Comparison of ENCODE assay signal across 8 mouse cellular contexts in the genomic region with DNA sequence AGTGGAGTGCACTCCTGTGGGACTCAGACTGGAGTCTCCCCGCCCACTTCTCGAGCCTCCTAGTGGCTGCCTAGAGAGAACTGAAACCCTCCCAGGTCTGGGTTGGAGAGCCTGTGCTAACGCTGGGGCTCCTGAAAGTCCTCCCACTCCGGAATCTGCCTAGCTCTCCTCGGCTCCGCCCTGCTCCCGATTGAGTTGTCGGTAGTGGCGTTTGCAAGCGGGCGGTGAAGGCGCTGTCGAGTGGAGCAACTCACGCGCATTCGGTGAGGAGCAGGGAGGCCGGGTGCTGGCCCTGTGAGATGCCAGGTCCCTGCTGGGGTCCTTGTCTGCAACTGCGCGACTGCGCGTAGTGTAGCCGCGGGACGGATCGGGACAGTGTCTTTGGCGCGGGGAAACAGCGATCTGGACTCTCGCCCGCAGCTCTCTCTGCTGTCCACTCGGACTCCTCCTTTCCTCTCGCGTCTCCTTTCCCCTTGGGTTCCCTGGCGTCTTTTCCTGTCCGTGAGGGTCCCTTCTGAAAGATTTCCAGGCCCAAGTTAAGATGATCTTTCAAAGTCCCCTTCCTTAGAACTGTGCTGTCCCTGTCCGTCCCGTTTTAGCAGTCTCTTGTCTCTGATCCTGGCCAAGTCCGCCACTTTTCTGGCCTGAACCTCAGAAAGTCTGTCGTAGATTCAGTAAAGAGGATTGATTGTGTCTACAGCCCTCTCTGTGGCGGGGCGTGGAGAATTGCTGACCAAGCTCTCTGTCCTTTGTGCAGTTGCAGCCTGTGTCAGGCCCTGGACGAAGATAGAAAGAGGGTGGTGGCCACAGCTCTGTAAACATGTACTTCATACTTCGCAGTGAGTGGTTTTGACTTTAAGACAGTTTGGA. TPM values are rescaled to one million over a fixed set of nuclear protein-coding genes. Genes with fewer than 3 reads are reported as not detected.
A peak's percentile ranks its signal among the peaks of the same experiment; 100 is the strongest.
DNase-seq lines count a peak whose midpoint lies in the region.

No protein-coding gene starts in this region.

- H3K9me3 ChIP-seq in megakaryocyte, embryonic 14.5 days = no peaks in the 10 kb centered on the region

- H3K4me3 ChIP-seq in megakaryocyte, embryonic 14.5 days (replicated peaks) = peak overlapping the region; percentile 91

- peaks cover 10% of the 10 kb centered on the region for H3K4me1 ChIP-seq in megakaryocyte, embryonic 14.5 days

- peaks cover 4% of the 10 kb centered on the region for H3K27me3 ChIP-seq in megakaryocyte, embryonic 14.5 days (replicated peaks)

- DNase-seq in adrenal gland, adult 18-20 months (ENCODE audit: low spot score in 2 of 2) = peak; percentile 69 to 70
- peak; percentile 89 for DNase-seq in embryo, embryonic 10.5 days (ENCODE audit: low spot score)
- DNase-seq in gastrocnemius, postnatal 10 days = peak; percentile 71
- peak; percentile 46 for DNase-seq in hindlimb bud, embryonic 11.5 days (ENCODE audit: extremely low spot score, low read depth, low spot score)
- DNase-seq in left cerebral cortex, adult 9 months (ENCODE audit: low spot score in 2 of 2) = peak; percentile 19 to 60
- peak; percentile 55 to 57 for DNase-seq in right cerebral cortex, adult 2 months (ENCODE audit: low spot score in 2 of 2)
- peak; percentile 23 for DNase-seq in urinary bladder, postnatal 10 days (ENCODE audit: low spot score)

- no peaks in the 10 kb centered on the region for H3K36me3 ChIP-seq in megakaryocyte, embryonic 14.5 days (replicated peaks; ENCODE audit: low read length)

RNA-seq across cellular contexts. Expression of a gene that starts 26.9 kb away (rescaled TPM):
- 1 to 10 TPM; 1.7 to 2.0 TPM for total RNA-seq in adrenal gland, adult 18-20 months (2021)
- 1 to 10 TPM; 1.6 to 2.0 TPM for total RNA-seq in gastrocnemius, postnatal 10 days (2021)
- polyA plus RNA-seq in megakaryocyte, embryonic 14.5 days (2012; ENCODE audit: insufficient read depth, low replicate concordance) = not detected in 2 replicates

Comparison
In these comparisons a context has a peak if more than half of its experiments do, and no peak if none do; other contexts are left out.
1. Peak in every context shown above with its lines: DNase-seq and H3K4me3 ChIP-seq.
2. DNase-seq: peak in every context shown above with its lines; median percentile 89 in embryo, embryonic 10.5 days; 71 in gastrocnemius, postnatal 10 days; 70 in adrenal gland, adult 18-20 months; 56 in right cerebral cortex, adult 2 months; 46 in hindlimb bud, embryonic 11.5 days; 40 in left cerebral cortex, adult 9 months; 23 in urinary bladder, postnatal 10 days.